Mouse (Mus musculus): ENCODE measurements around the gene Ifna1. TPM values are rescaled to one million over a fixed set of nuclear protein-coding genes. Genes with fewer than 3 reads are reported as not detected.
A peak's percentile ranks its signal among the peaks of the same experiment; 100 is the strongest.

Ifna1 gene
- polyA plus RNA-seq, 1 experiment from 2014 or later = not detected

DNA sequence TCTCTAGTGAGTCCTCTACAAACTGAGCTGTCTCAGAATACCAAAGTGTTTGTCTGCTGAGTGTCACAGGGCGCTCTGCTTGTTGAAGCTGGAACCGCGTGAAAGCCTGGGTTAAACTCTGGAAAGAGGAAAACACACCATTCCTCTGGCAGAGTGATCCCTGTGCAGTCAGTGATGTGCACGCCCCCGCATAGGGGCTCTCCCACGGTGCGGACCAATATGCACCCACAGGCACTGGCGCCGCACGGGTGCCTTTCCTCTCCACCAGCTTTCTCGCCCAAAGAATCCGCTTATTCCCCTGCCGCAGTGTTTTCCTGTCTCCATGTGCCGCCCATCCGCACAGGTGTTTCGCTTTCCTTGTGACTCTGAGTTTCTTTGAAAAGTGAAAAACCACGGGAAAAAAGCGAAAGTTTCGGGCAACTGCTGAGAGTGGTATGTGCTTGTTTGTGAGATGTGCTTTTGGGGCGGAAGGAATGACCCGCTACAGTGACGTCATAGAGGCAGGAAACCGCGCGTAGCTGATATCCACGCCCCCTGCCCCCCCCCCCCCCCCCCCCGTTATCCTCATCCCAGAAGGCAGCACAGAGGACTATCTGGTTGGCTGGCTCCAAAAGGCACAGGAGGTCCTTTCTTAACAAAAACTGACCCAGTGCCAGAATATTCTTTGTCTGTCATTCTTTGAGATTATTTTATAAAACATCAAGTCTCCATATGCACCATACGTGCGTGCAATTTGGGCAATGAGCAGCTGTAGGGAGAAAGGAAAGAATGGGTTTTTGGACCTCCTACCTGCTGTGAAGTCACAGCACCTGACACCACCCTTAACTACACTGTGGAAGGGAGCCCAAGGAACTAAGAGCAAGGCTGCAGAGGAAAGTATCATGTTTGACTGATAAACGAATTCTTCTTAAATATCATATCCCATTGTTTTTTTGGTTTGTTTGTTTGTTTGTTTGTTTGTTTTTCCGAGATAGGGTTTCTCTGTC lies 18.3 kb downstream of the Ifna1 start:
- ATAC-seq (peak; percentile 63), DNase-seq (ENCODE audit: low read depth, low spot score) (no peak)
- ChIA-PET CTCF (interaction anchor here (1.0 to 4.3 kb wide), 3 partner anchors 10 to 111 kb away, joined by 3 to 31 read pairs (median 4); no protein-coding TSS in a partner anchor), POLR2A (interaction anchor here (1.0 kb wide), 1 partner anchor 112 kb away, joined by 3 read pairs; no protein-coding TSS in a partner anchor)
- no peak for TF ChIP-seq CTCF (IDR thresholded peaks at IDR 0.05)
- in situ Hi-C loops (cut with MboI; ENCODE audit: low pct_unique_long_range_greater_than_20kb) = loop anchor here (25.0 kb wide), 1 partner anchor 106 kb away; the partner anchor contains the start of genes Gm13271, Gm13283 and Gm13290
- H3K27me3 ChIP-seq = no peaks in the 10 kb centered on the region

DNA sequence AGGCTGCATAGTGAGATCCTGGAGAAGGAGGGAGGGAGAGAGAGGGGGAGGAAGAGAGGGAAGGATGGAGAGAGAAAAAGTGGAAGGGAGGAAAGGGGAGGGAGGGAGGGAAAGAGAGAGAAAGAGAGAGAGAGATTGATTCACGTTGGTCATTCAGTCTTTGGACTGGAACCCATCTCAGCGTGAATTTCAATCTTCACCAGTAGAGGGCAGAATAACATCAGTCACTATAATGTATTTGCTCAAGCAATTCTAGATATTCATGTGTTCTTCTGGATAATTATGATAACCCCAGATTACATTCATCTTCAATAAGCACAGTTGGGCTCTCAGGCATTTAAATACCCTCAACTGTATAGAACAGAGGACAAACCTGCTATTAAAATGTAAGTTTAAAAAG lies 22.8 kb downstream of the Ifna1 start:
- no peak for ATAC-seq
- in situ Hi-C loops (cut with MboI; ENCODE audit: low pct_unique_long_range_greater_than_20kb) = loop anchor here (5.0 to 25.0 kb wide), 4 partner anchors 60 to 255 kb away; partner anchors contain the start of genes Gm13271, Gm13283 and Gm13290
- ChIA-PET CTCF (interaction anchor here (0.7 to 1.8 kb wide), 4 partner anchors 65 to 273 kb away, joined by 3 to 4 read pairs (median 3); no protein-coding TSS in a partner anchor), POLR2A (no interaction called here)
- no peaks in the 10 kb centered on the region for H3K27me3 ChIP-seq
- no peak for DNase-seq (ENCODE audit: low read depth, low spot score)
- TF ChIP-seq CTCF (IDR thresholded peaks at IDR 0.05) = no peak

DNA sequence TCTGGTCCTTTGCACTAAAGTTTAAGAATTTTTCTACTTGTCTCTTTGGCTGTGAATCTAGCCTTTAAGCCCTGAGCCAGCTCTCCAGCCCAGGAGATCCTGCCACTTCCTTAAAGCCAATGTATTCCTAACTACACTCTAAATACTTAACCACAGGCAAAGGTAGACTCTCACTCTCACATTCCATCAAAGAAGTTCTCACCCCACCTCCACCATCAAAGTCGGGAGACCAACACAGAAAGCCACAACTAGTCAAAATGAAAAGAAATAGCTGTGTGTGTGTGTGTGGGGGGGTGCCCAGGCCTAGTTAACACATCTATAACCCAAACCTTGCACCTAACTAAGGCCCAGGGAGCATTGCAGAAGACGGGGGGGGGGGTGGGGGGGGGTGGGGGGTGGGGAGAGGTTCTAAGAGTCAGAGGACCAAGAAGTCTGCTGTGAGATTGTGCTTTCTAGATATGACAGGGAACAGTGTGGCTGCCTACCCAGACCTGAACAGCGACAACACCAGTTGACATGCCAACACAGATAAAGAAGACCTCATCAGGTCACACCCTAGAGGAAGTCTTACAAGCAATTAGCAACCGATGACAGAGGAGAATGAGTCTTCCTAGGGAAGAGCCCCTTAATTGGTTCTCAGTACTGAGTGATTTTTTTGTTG lies 25.7 kb downstream of the Ifna1 start:
- DNase-seq (ENCODE audit: low read depth, low spot score) (no peak), ATAC-seq (no peak)
- no peaks in the 10 kb centered on the region for H3K27me3 ChIP-seq
- ChIA-PET CTCF (interaction anchor here (0.9 to 1.9 kb wide), 2 partner anchors 9 to 253 kb away, joined by 3 to 6 read pairs; no protein-coding TSS in a partner anchor), POLR2A (no interaction called here)
- in situ Hi-C loops (cut with MboI; ENCODE audit: low pct_unique_long_range_greater_than_20kb) = no loop called here
- TF ChIP-seq CTCF (IDR thresholded peaks at IDR 0.05) = no peak

DNA sequence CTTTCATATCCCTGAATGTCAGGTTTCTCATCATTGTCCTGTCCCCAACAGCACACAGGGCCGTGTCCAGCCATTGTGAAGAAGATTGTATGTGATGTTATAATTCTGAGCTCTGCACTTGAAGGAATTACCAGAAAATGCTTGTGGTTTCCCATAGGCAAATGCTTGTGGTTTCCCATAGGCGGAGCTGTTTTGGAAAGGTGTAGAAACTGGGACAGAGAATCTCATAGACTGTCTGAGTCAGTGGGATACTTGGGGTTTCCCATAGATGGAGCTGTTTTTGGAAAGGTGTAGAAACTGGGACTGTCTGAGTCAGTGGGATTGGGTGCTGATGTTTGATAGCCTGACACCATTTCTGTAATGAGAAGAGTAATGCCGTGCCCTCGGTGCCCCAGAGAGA lies 26.6 kb downstream of the Ifna1 start:
- in situ Hi-C loops (cut with MboI; ENCODE audit: low pct_unique_long_range_greater_than_20kb) = no loop called here
- H3K27me3 ChIP-seq = no peaks in the 10 kb centered on the region
- CTCF ChIA-PET = no interaction called here
- ATAC-seq = no peak
- POLR2A ChIA-PET = no interaction called here
- DNase-seq (ENCODE audit: low read depth, low spot score) = no peak
- no peak for TF ChIP-seq CTCF (IDR thresholded peaks at IDR 0.05)

DNA sequence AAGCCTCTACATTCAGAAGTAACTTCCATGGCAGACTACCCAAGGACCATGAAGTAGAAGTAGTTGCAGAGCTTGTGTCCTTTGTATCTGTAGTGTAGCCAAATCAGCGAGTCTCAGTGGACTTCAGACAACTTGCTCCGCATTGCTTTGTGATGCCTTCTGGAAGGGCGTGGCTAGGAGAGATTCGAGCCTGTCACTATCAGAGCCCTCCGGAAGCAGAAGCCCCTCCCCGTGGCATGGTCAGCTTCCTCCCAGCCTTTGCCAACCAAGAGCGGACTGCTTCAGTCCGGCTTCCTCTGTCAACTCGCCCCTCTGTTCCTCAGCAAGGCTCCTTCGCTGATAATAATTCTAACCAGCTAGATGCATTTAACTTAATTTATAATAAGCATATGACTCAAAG lies 28.4 kb downstream of the Ifna1 start:
- H3K27me3 ChIP-seq = no peaks in the 10 kb centered on the region
- POLR2A ChIA-PET = no interaction called here

DNA sequence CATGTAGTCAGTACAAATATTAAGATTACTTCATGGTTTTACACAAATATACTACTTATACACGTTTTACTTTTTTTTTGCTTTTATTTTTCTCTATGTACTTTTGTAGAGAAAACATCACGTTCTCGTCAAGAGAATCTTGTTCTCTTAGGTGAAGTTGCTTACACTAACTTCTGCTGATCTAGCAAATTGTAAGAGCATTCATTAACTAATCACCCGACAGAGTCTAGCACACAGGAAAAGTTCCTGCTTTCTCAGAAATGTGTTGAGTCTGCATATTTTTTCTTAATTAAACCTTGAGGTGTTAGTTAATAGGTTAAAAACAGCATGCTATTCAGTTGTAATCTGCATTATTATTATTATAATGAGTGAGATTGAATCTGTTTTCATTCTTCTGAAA lies 28.9 kb downstream of the Ifna1 start:
- POLR2A ChIA-PET = no interaction called here
- ATAC-seq = no peak
- TF ChIP-seq CTCF (IDR thresholded peaks at IDR 0.05) = no peak
- no peaks in the 10 kb centered on the region for H3K27me3 ChIP-seq
- CTCF ChIA-PET = no interaction called here
- in situ Hi-C loops (cut with MboI; ENCODE audit: low pct_unique_long_range_greater_than_20kb) = no loop called here
- no peak for DNase-seq (ENCODE audit: low read depth, low spot score)

More for the DNA sequence above, 28.4 kb downstream of the Ifna1 start:
- CTCF ChIA-PET = no interaction called here
- no peak for TF ChIP-seq CTCF (IDR thresholded peaks at IDR 0.05)
- DNase-seq (ENCODE audit: low read depth, low spot score) (no peak), ATAC-seq (no peak)
- in situ Hi-C loops (cut with MboI; ENCODE audit: low pct_unique_long_range_greater_than_20kb) = no loop called here

DNA sequence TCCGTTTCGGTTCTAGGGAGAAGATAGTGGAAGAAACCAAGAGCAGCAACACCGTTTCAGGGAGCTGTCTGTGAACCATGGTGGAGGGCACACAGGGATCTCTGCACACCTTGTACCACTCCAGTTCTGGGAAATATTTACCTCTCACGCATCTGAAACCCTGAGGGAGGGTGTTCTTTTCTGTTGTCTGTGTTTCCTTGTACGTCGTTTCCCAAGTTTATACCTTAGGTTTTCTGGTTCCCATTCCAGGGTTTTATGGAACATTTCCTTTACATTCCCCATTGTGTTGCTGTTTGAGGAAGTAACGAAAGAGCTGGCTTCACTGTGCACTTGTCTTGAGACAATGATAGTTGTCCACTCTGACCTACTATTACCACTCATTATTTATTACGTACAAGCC lies 30.2 kb downstream of the Ifna1 start, which contains the start of gene Ifne:
TSS of gene Ifne (minus strand) at position 101 of the 400 bp plus-strand sequence.
- no peaks in the 10 kb centered on the region for H3K27me3 ChIP-seq
- CTCF ChIA-PET = no interaction called here
- DNase-seq (ENCODE audit: low read depth, low spot score) = no peak
- TF ChIP-seq CTCF (IDR thresholded peaks at IDR 0.05) = no peak
- ATAC-seq = no peak
- POLR2A ChIA-PET = no interaction called here
- in situ Hi-C loops (cut with MboI; ENCODE audit: low pct_unique_long_range_greater_than_20kb) = no loop called here

DNA sequence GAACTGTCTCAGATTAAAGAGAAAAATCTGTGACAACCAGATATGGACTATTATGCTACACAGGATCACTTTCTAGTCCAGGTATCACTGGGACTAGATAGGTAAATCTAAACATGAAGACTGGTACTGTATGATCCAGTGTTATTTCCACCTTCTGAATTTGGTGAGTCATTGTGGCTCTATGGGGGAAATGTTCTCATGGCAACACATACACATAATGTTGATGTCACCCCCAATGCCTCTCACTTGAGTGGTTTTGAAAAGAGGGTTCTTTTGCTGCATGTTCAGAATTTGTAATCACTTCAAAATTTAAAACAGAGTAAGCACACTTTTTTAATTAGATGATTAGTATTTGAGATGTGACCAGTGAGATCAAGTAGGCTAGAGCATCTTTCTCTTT lies 38.3 kb downstream of the Ifna1 start:
- TF ChIP-seq CTCF (IDR thresholded peaks at IDR 0.05) = no peak
- ATAC-seq (no peak), DNase-seq (ENCODE audit: low read depth, low spot score) (no peak)
- H3K27me3 ChIP-seq = no peaks in the 10 kb centered on the region
- POLR2A ChIA-PET = interaction anchor here (0.6 kb wide), 1 partner anchor 11 kb away, joined by 3 read pairs; no protein-coding TSS in a partner anchor
- CTCF ChIA-PET = no interaction called here
- in situ Hi-C loops (cut with MboI; ENCODE audit: low pct_unique_long_range_greater_than_20kb) = no loop called here

DNA sequence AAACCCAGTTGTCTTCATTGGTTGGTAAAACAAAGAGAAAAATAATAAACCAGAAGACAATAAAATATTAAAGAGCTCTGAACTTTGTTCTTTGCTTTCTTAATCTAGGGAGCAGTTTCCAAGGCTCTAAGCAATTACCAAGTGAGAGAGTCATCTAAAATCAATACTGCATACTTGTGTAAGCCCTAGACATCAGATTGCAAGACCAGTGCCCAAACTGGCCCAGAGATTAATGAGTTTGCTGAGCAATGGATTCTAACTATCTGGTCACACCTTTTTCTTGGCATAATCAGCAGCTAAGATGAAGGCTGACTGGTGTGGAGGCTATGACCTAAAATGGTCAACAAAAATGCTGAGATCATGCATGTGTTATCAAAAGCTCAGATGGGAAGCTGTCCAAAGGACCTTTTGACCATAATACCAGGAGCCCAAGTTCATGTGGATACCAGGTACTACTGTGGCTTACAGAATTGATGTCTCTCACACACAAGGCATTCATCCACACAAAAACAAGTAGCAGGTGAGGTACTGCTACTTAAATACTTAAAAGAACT lies 43.4 kb downstream of the Ifna1 start:
- ChIA-PET POLR2A (interaction anchor here (1.2 kb wide), 1 partner anchor 10 kb away, joined by 3 read pairs; no protein-coding TSS in a partner anchor), CTCF (interaction anchor here (1.2 kb wide), 1 partner anchor 9 kb away, joined by 4 read pairs; no protein-coding TSS in a partner anchor)
- ATAC-seq (no peak), DNase-seq (ENCODE audit: low read depth, low spot score) (no peak)
- H3K27me3 ChIP-seq = no peaks in the 10 kb centered on the region
- in situ Hi-C loops (cut with MboI; ENCODE audit: low pct_unique_long_range_greater_than_20kb) = no loop called here
- no peak for TF ChIP-seq CTCF (IDR thresholded peaks at IDR 0.05)

Other genes starting within 250 kb of the Ifna1 start
- not detected for gene Ifna12, start 246.7 kb upstream of the Ifna1 start, polyA plus RNA-seq (2021)
- gene C87499, start 215.7 kb upstream of the Ifna1 start, polyA plus RNA-seq (2021) = not detected
- gene Ifna13, start 205.6 kb upstream of the Ifna1 start, polyA plus RNA-seq (2021) = not detected
- gene Ifna16, start 173.2 kb upstream of the Ifna1 start, polyA plus RNA-seq (2021) = not detected
- gene Ifna2, start 166.2 kb upstream of the Ifna1 start, polyA plus RNA-seq (2021) = not detected
- gene Ifnab, start 158.7 kb upstream of the Ifna1 start, polyA plus RNA-seq (2021) = not detected
- 1.3 TPM for gene Gm26566, start 128.3 kb upstream of the Ifna1 start, polyA plus RNA-seq (2021)
- gene Klhl9, start 127.6 kb upstream of the Ifna1 start, polyA plus RNA-seq (2021) = 18.2 TPM
- not detected for gene Gm13271, start 95.2 kb upstream of the Ifna1 start, polyA plus RNA-seq (2021)
- not detected for gene Gm13283, start 90.0 kb upstream of the Ifna1 start, polyA plus RNA-seq (2021)
- 2.7 TPM for gene Gm13290, start 76.3 kb upstream of the Ifna1 start, polyA plus RNA-seq (2021)
- gene Gm13289, start 73.2 kb upstream of the Ifna1 start, polyA plus RNA-seq (2021) = not detected
- not detected for gene Gm13272, start 70.2 kb upstream of the Ifna1 start, polyA plus RNA-seq (2021)
- gene Ifnz, start 68.0 kb upstream of the Ifna1 start, polyA plus RNA-seq (2021) = not detected
- 2.4 TPM for gene Gm13276, start 64.4 kb upstream of the Ifna1 start, polyA plus RNA-seq (2021)
- gene Gm13277, start 61.5 kb upstream of the Ifna1 start, polyA plus RNA-seq (2021) = not detected
- gene Gm13278, start 58.5 kb upstream of the Ifna1 start, polyA plus RNA-seq (2021) = not detected
- not detected for gene Gm13275, start 55.6 kb upstream of the Ifna1 start, polyA plus RNA-seq (2021)
- gene Gm13279, start 52.7 kb upstream of the Ifna1 start, polyA plus RNA-seq (2021) = not detected
- 1.1 TPM for gene Gm13285, start 50.4 kb upstream of the Ifna1 start, polyA plus RNA-seq (2021)
- gene Gm13287, start 46.8 kb upstream of the Ifna1 start, polyA plus RNA-seq (2021) = 2.1 TPM
- gene Gm13288, start 44.6 kb upstream of the Ifna1 start, polyA plus RNA-seq (2021) = 0.22 TPM
- not detected for gene Ifna7, start 33.9 kb upstream of the Ifna1 start, polyA plus RNA-seq (2021)
- gene Ifna11, start 30.1 kb upstream of the Ifna1 start, polyA plus RNA-seq (2021) = not detected
- gene Ifna6, start 22.7 kb upstream of the Ifna1 start, polyA plus RNA-seq (2021) = not detected
- gene Ifna5, start 14.6 kb upstream of the Ifna1 start, polyA plus RNA-seq (2021) = not detected
- gene Ifna4, start 8.2 kb upstream of the Ifna1 start, polyA plus RNA-seq (2021) = not detected
- 0.15 TPM for gene Ifne, start 30.1 kb downstream of the Ifna1 start, polyA plus RNA-seq (2021)

Measured in Patski (cell line).